Mouse (Mus musculus): ENCODE measurements around the gene Fstl4. TPM values are rescaled to one million over a fixed set of nuclear protein-coding genes. Genes with fewer than 3 reads are reported as not detected.
A peak's percentile ranks its signal among the peaks of the same experiment; 100 is the strongest.

Gene Fstl4
- polyA plus RNA-seq, 1 experiment from 2014 or later, result 1.3 TPM

GRCm38 (mm10) chr11:52942967-52943366 lies 178.5 kb downstream of the Fstl4 start:
- 88% methylated on average over 6 of the region's 6 CpGs for WGBS
- Histone ChIP-seq H3K4me1 (peaks cover 10% of the 10 kb centered on the region; the same call in 1 of the 2 replicates), H3K4me3 (no peak overlapping the region), H3K27ac (replicated peaks) (no peak overlapping the region), H3K36me3 (replicated peaks) (no peaks in the 10 kb centered on the region), H3K27me3 (replicated peaks; ENCODE audit: low read depth, poor library complexity, severe bottlenecking) (no peaks in the 10 kb centered on the region), H3K9me3 (no peaks in the 10 kb centered on the region)
- DNase-seq (ENCODE audit: low spot score), result no peak

GRCm38 (mm10) chr11:52954995-52955394 lies 190.6 kb downstream of the Fstl4 start:
- H3K27ac ChIP-seq (replicated peaks), result no peak overlapping the region
- WGBS, result 89% methylated on average over 3 of the region's 3 CpGs
- no peak for DNase-seq (ENCODE audit: low spot score)

GRCm38 (mm10) chr11:52968809-52969208 lies 204.4 kb downstream of the Fstl4 start:
- H3K27ac ChIP-seq (replicated peaks), result no peak overlapping the region
- H3K4me3 ChIP-seq, result no peak overlapping the region
- 80% methylated on average over 9 of the region's 9 CpGs for WGBS
- no peaks in the 10 kb centered on the region for H3K27me3 ChIP-seq (replicated peaks; ENCODE audit: low read depth, poor library complexity, severe bottlenecking)
- no peaks in the 10 kb centered on the region for H3K4me1 ChIP-seq
- DNase-seq (ENCODE audit: low spot score), result no peak
- H3K9me3 ChIP-seq, result no peaks in the 10 kb centered on the region
- H3K36me3 ChIP-seq (replicated peaks), result no peaks in the 10 kb centered on the region

More at GRCm38 (mm10) chr11:52954995-52955394, 190.6 kb downstream of the Fstl4 start:
- Histone ChIP-seq H3K27me3 (replicated peaks; ENCODE audit: low read depth, poor library complexity, severe bottlenecking) (no peaks in the 10 kb centered on the region), H3K4me1 (peaks cover 6% of the 10 kb centered on the region), H3K9me3 (no peaks in the 10 kb centered on the region), H3K36me3 (replicated peaks) (no peaks in the 10 kb centered on the region), H3K4me3 (no peak overlapping the region)

- H3K4me3 ChIP-seq, result no peak overlapping the region
- H3K36me3 ChIP-seq (replicated peaks), result no peaks in the 10 kb centered on the region
- H3K27ac ChIP-seq (replicated peaks), result no peak overlapping the region
- H3K4me1 ChIP-seq, result no peaks in the 10 kb centered on the region
- DNase-seq (ENCODE audit: low spot score), result no peak
- 83% methylated on average over 6 of the region's 6 CpGs for WGBS
- H3K27me3 ChIP-seq (replicated peaks; ENCODE audit: low read depth, poor library complexity, severe bottlenecking), result no peaks in the 10 kb centered on the region
- no peaks in the 10 kb centered on the region for H3K9me3 ChIP-seq
These were observed 206.0 kb downstream of the Fstl4 start for GRCm38 (mm10) chr11:52970396-52970795.

GRCm38 (mm10) chr11:52986986-52987385 lies 222.6 kb downstream of the Fstl4 start:
- Histone ChIP-seq H3K27me3 (replicated peaks; ENCODE audit: low read depth, poor library complexity, severe bottlenecking) (no peaks in the 10 kb centered on the region), H3K9me3 (0 out of 2 replicates have a peak, but pooled peaks cover 3% of the 10 kb centered on the region), H3K4me3 (no peak overlapping the region), H3K4me1 (no peaks in the 10 kb centered on the region), H3K27ac (replicated peaks) (no peak overlapping the region), H3K36me3 (replicated peaks) (no peaks in the 10 kb centered on the region)
- no peak for DNase-seq (ENCODE audit: low spot score)
- WGBS, result 89% methylated on average over 8 of the region's 8 CpGs

GRCm38 (mm10) chr11:52994688-52995087 lies 230.3 kb downstream of the Fstl4 start:
- Histone ChIP-seq H3K27ac (replicated peaks) (no peak overlapping the region), H3K4me3 (no peak overlapping the region), H3K4me1 (peaks cover 14% of the 10 kb centered on the region), H3K36me3 (replicated peaks) (no peaks in the 10 kb centered on the region), H3K9me3 (0 out of 2 replicates have a peak, but pooled peaks cover 3% of the 10 kb centered on the region), H3K27me3 (replicated peaks; ENCODE audit: low read depth, poor library complexity, severe bottlenecking) (no peaks in the 10 kb centered on the region)
- no peak for DNase-seq (ENCODE audit: low spot score)
- WGBS, result 94% methylated on average over 5 of the region's 5 CpGs

- peak overlapping the region; percentile 6; the same call in 1 of the 2 replicates for H3K27ac ChIP-seq (replicated peaks)
- 0 out of 2 replicates have a peak, but pooled peaks cover 3% of the 10 kb centered on the region for H3K9me3 ChIP-seq
- no peak overlapping the region for H3K4me3 ChIP-seq
- H3K4me1 ChIP-seq, result peaks cover 14% of the 10 kb centered on the region
- 82% methylated on average over 16 of the region's 16 CpGs for WGBS
- no peaks in the 10 kb centered on the region for H3K27me3 ChIP-seq (replicated peaks; ENCODE audit: low read depth, poor library complexity, severe bottlenecking)
- H3K36me3 ChIP-seq (replicated peaks), result no peaks in the 10 kb centered on the region
- no peak for DNase-seq (ENCODE audit: low spot score)
These were observed 232.1 kb downstream of the Fstl4 start for GRCm38 (mm10) chr11:52996434-52997093.

GRCm38 (mm10) chr11:52997421-52997820 lies 233.0 kb downstream of the Fstl4 start:
- H3K36me3 ChIP-seq (replicated peaks), result no peaks in the 10 kb centered on the region
- H3K4me3 ChIP-seq, result no peak overlapping the region
- 0 out of 2 replicates have a peak, but pooled peaks cover 3% of the 10 kb centered on the region for H3K9me3 ChIP-seq
- peaks cover 14% of the 10 kb centered on the region for H3K4me1 ChIP-seq
- H3K27me3 ChIP-seq (replicated peaks; ENCODE audit: low read depth, poor library complexity, severe bottlenecking), result no peaks in the 10 kb centered on the region
- WGBS, result 20% methylated on average over 4 of the region's 4 CpGs
- H3K27ac ChIP-seq (replicated peaks), result no peak overlapping the region
- DNase-seq (ENCODE audit: low spot score), result peak; percentile 20

GRCm38 (mm10) chr11:53000226-53000625 lies 235.8 kb downstream of the Fstl4 start:
- Histone ChIP-seq H3K27me3 (replicated peaks; ENCODE audit: low read depth, poor library complexity, severe bottlenecking) (no peaks in the 10 kb centered on the region), H3K9me3 (0 out of 2 replicates have a peak, but pooled peaks cover 3% of the 10 kb centered on the region), H3K4me3 (no peak overlapping the region), H3K36me3 (replicated peaks) (no peaks in the 10 kb centered on the region), H3K4me1 (peaks cover 18% of the 10 kb centered on the region), H3K27ac (replicated peaks) (no peak overlapping the region)
- no peak for DNase-seq (ENCODE audit: low spot score)
- WGBS, result 89% methylated on average over 11 of the region's 11 CpGs

GRCm38 (mm10) chr11:53003361-53003760 lies 238.9 kb downstream of the Fstl4 start:
- no peaks in the 10 kb centered on the region for H3K27me3 ChIP-seq (replicated peaks; ENCODE audit: low read depth, poor library complexity, severe bottlenecking)
- no peak overlapping the region for H3K27ac ChIP-seq (replicated peaks)
- no peak overlapping the region for H3K4me3 ChIP-seq
- H3K9me3 ChIP-seq, result 0 out of 2 replicates have a peak, but pooled peaks cover 3% of the 10 kb centered on the region
- DNase-seq (ENCODE audit: low spot score), result no peak
- 0 out of 2 replicates have a peak, but pooled peaks cover 4% of the 10 kb centered on the region for H3K4me1 ChIP-seq
- H3K36me3 ChIP-seq (replicated peaks), result no peaks in the 10 kb centered on the region
- WGBS, result 76% methylated on average over 7 of the region's 7 CpGs

GRCm38 (mm10) chr11:53003811-53004210 lies 239.4 kb downstream of the Fstl4 start:
- 88% methylated on average over 9 of the region's 9 CpGs for WGBS
- H3K27ac ChIP-seq (replicated peaks), result no peak overlapping the region
- H3K4me3 ChIP-seq, result no peak overlapping the region
- no peaks in the 10 kb centered on the region for H3K27me3 ChIP-seq (replicated peaks; ENCODE audit: low read depth, poor library complexity, severe bottlenecking)
- no peak for DNase-seq (ENCODE audit: low spot score)
- H3K9me3 ChIP-seq, result 0 out of 2 replicates have a peak, but pooled peaks cover 3% of the 10 kb centered on the region
- no peaks in the 10 kb centered on the region for H3K36me3 ChIP-seq (replicated peaks)
- H3K4me1 ChIP-seq, result peaks cover 5% of the 10 kb centered on the region; the same call in 1 of the 2 replicates

GRCm38 (mm10) chr11:53009597-53009996 lies 245.2 kb downstream of the Fstl4 start:
- Histone ChIP-seq H3K4me3 (no peak overlapping the region), H3K36me3 (replicated peaks) (no peaks in the 10 kb centered on the region), H3K4me1 (peaks cover 9% of the 10 kb centered on the region; the same call in 1 of the 2 replicates), H3K27ac (replicated peaks) (no peak overlapping the region), H3K27me3 (replicated peaks; ENCODE audit: low read depth, poor library complexity, severe bottlenecking) (no peaks in the 10 kb centered on the region), H3K9me3 (no peaks in the 10 kb centered on the region)
- WGBS, result 66% methylated on average over 7 of the region's 7 CpGs
- DNase-seq (ENCODE audit: low spot score), result no peak

- WGBS, result 78% methylated on average over 6 of the region's 6 CpGs
- no peaks in the 10 kb centered on the region for H3K36me3 ChIP-seq (replicated peaks)
- H3K4me3 ChIP-seq, result no peak overlapping the region
- DNase-seq (ENCODE audit: low spot score), result no peak
- H3K9me3 ChIP-seq, result no peaks in the 10 kb centered on the region
- H3K27me3 ChIP-seq (replicated peaks; ENCODE audit: low read depth, poor library complexity, severe bottlenecking), result no peaks in the 10 kb centered on the region
- no peak overlapping the region for H3K27ac ChIP-seq (replicated peaks)
- peaks cover 9% of the 10 kb centered on the region; the same call in 1 of the 2 replicates for H3K4me1 ChIP-seq
These were observed 247.6 kb downstream of the Fstl4 start for GRCm38 (mm10) chr11:53011996-53012505.
